16 mouse cellular contexts compared by ENCODE assay signal in the genomic region with DNA sequence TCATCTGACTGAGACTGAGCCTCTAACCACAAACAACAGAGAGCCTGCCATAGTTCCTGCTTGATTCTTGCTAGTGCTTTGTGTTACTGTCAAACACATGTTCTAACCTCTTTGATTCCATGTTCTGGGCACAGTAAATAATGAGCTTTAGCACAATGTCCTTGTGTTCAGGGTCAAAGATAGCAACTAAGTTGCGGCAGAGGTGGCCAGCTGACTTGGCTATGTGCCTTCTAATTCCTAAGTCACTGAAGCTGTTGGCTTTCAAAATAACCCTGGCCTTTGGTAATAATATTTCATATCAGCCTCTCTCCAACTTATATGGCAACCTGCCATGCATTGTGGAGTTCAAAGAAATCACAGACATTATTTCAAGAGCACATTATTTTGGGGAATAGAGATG.
DNase-seq lines count a peak whose midpoint lies in the region; TF ChIP-seq lines count a peak whose summit lies in the region.
"Had no signal": no experiment of that assay in that cellular context is flagged by ENCODE, and none has a peak within 500 bp of the region (broad histone marks: within the 10 kb centered on the region; RNA-seq: fewer than 3 reads in every experiment).

No protein-coding gene starts in this region.

- no peak for TF ChIP-seq CTCF in gastrocnemius, adult 2 months (IDR thresholded peaks at IDR 0.05)

- peak; percentile 19 for DNase-seq in gastrocnemius, adult 2 months
- no peak for DNase-seq in gastrocnemius, postnatal 10 days
- DNase-seq in lung, postnatal 36 days = peak; percentile 15
- no peak for DNase-seq in lung, postnatal 10 days
- DNase-seq in heart, postnatal 36 days = peak; percentile 23 to 27
- peak; percentile 41 for DNase-seq in testis, postnatal 10 days (ENCODE audit: low spot score)
- DNase-seq in cerebellum, postnatal 4 days (ENCODE audit: low spot score in 2 of 2) = no peak
- DNase-seq in left cerebral cortex, postnatal 36 days (ENCODE audit: low spot score in 2 of 2) = no peak
- DNase-seq: cerebellum, adult 8-10 months; layer of hippocampus, postnatal 36 days; spleen, adult 18-20 months; thymus, postnatal 14 days had no signal

- no peak overlapping the region for H3K4me3 ChIP-seq in gastrocnemius, adult 2 months
- H3K4me3 ChIP-seq: embryonic facial prominence, embryonic 13.5 days; hindbrain, embryonic 15.5 days; neural tube, embryonic 13.5 days had no signal

- intact Hi-C loops in gastrocnemius, adult 2 months (cut with DNase I) = no loop called here
- intact Hi-C loops in heart, postnatal 36 days (cut with DNase I) = no loop called here
- intact Hi-C loops in left cerebral cortex, postnatal 36 days (cut with DNase I) = no loop called here

- no peak overlapping the region; the same call in 1 of the 2 replicates for H3K27ac ChIP-seq in gastrocnemius, adult 2 months
- H3K27ac ChIP-seq: embryonic facial prominence, embryonic 13.5 days; hindbrain, embryonic 15.5 days; liver, embryonic 14.5 days; neural tube, embryonic 13.5 days had no signal

Comparison
In these comparisons a context has a peak if more than half of its experiments do, and no peak if none do; other contexts are left out.
1. DNase-seq: peak in gastrocnemius, adult 2 months (single experiment), lung, postnatal 36 days (single experiment), heart, postnatal 36 days (2 of 2) and testis, postnatal 10 days (single experiment); none in gastrocnemius, postnatal 10 days (single experiment), lung, postnatal 10 days (single experiment), cerebellum, postnatal 4 days (0 of 2) and left cerebral cortex, postnatal 36 days (0 of 2).